ENCODE assay signal across 14 mouse cellular contexts in the genomic region with DNA sequence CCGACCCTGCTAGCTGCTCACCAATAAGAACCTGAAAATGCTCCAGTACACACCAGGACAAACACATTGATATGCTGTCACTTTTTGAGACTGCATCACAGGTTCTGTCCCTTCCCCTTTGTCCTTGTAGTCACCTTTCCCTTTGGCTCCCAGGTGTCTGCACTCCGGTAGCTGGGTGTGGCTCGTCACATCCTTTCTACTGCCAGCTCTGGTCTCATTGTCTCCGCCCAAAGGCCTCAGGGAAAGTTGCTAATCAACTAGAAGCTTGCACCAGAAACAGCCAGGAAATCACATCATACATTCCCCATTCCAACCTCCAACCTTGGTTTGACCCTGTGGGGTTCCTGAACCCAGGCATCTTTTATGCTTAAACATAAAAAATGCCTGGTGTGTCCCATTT. TPM values are rescaled to one million over a fixed set of nuclear protein-coding genes. Genes with fewer than 3 reads are reported as not detected.
"Had no signal": no experiment of that assay in that cellular context is flagged by ENCODE, and none has a peak within 500 bp of the region (broad histone marks: within the 10 kb centered on the region; RNA-seq: fewer than 3 reads in every experiment).

No protein-coding gene starts in this region.

- H3K9me3 ChIP-seq: intestine, embryonic 15.5 days; limb, embryonic 15.5 days; liver, embryonic 12.5 days; lung, embryonic 15.5 days; megakaryocyte, embryonic 14.5 days; midbrain, embryonic 15.5 days; neural tube, embryonic 12.5 days had no signal

- DNase-seq: lung, postnatal 14 days; right cerebral cortex, postnatal 4 days; spleen, adult 18-20 months; thymus, adult 2 months; thymus, postnatal 25 days had no signal

- H3K9ac ChIP-seq: intestine, embryonic 15.5 days; limb, embryonic 15.5 days; liver, embryonic 12.5 days; lung, embryonic 15.5 days; midbrain, embryonic 15.5 days; neural tube, embryonic 12.5 days had no signal

- H3K36me3 ChIP-seq: intestine, embryonic 15.5 days; limb, embryonic 15.5 days; liver, embryonic 12.5 days; lung, embryonic 15.5 days; midbrain, embryonic 15.5 days; neural tube, embryonic 12.5 days had no signal

- H3K4me2 ChIP-seq: intestine, embryonic 15.5 days; limb, embryonic 15.5 days; liver, embryonic 12.5 days; lung, embryonic 15.5 days; midbrain, embryonic 11.5 days; midbrain, embryonic 15.5 days; neural tube, embryonic 12.5 days had no signal

- H3K27me3 ChIP-seq: intestine, embryonic 15.5 days; limb, embryonic 15.5 days; liver, embryonic 12.5 days; lung, embryonic 15.5 days; midbrain, embryonic 15.5 days; neural tube, embryonic 12.5 days had no signal

- H3K27ac ChIP-seq: intestine, embryonic 15.5 days; limb, embryonic 15.5 days; liver, embryonic 12.5 days; lung, embryonic 15.5 days; macrophage; midbrain, embryonic 15.5 days; neural tube, embryonic 12.5 days had no signal

- H3K4me1 ChIP-seq: intestine, embryonic 15.5 days; limb, embryonic 15.5 days; lung, embryonic 15.5 days; neural tube, embryonic 12.5 days had no signal

- ATAC-seq: intestine, embryonic 15.5 days; liver, embryonic 12.5 days; midbrain, embryonic 15.5 days had no signal

- H3K4me3 ChIP-seq: intestine, embryonic 15.5 days; limb, embryonic 15.5 days; liver, embryonic 12.5 days; lung, embryonic 15.5 days; megakaryocyte, embryonic 14.5 days; midbrain, embryonic 15.5 days; neural tube, embryonic 12.5 days had no signal

RNA-seq across cellular contexts. Expression of gene Zcchc18, which starts 41.4 kb away (rescaled TPM):
- polyA plus RNA-seq: macrophage had no signal

RNA-seq across cellular contexts. Expression of gene Tmsb15b1, which starts 57.6 kb away (rescaled TPM):
- polyA plus RNA-seq: macrophage had no signal
